Mouse (Mus musculus): Measurements from ENCODE around the gene Sp8. TPM values are rescaled to one million over a fixed set of nuclear protein-coding genes. Genes with fewer than 3 reads are reported as not detected.

Sp8 gene
- total and polyA plus RNA-seq, 2 experiments from 2014 or later, result not detected

GRCm38 (mm10) chr12:118848496-118849202, 2.5 kb downstream of the Sp8 start:
- no peak for DNase-seq (ENCODE audit: low spot score)
- no peak for ATAC-seq (ENCODE audit: insufficient read depth, low read depth)
- no peaks in the 10 kb centered on the region for H3K9me3 ChIP-seq (replicated peaks; ENCODE audit: control insufficient read depth, low read length)
- H3K36me3 ChIP-seq (replicated peaks; ENCODE audit: control insufficient read depth, insufficient read depth, low read length), result no peaks in the 10 kb centered on the region
- no peak overlapping the region for H3K9ac ChIP-seq (replicated peaks; ENCODE audit: low read depth, low read length)
- peak overlapping the region; percentile 43 for H3K4me3 ChIP-seq (ENCODE audit: low read depth, low read length)
- H3K4me2 ChIP-seq (ENCODE audit: low read depth, low read length), result peak overlapping the region; percentile 87
- no peaks in the 10 kb centered on the region for H3K4me1 ChIP-seq (ENCODE audit: control insufficient read depth, insufficient read depth)
- WGBS, result under 1% methylated on average over 79 of the region's 80 CpGs
- H3K27me3 ChIP-seq (ENCODE audit: control insufficient read depth, insufficient read depth, low read length), result peaks cover 95% of the 10 kb centered on the region
- no peak overlapping the region for H3K27ac ChIP-seq (ENCODE audit: low read depth)
- TF ChIP-seq EP300 (IDR thresholded peaks at IDR 0.05; ENCODE audit: low read depth) (no peak), CTCF (IDR thresholded peaks at IDR 0.05; ENCODE audit: low read depth) (no peak)

GRCm38 (mm10) chr12:118849203-118849861, 3.2 kb downstream of the Sp8 start:
- no peak for TF ChIP-seq EP300 (IDR thresholded peaks at IDR 0.05; ENCODE audit: low read depth)
- no peak for TF ChIP-seq CTCF (IDR thresholded peaks at IDR 0.05; ENCODE audit: low read depth)
- peak overlapping the region; percentile 87; the same call in 1 of the 2 replicates for H3K4me2 ChIP-seq (ENCODE audit: low read depth, low read length)
- H3K36me3 ChIP-seq (replicated peaks; ENCODE audit: control insufficient read depth, insufficient read depth, low read length), result no peaks in the 10 kb centered on the region
- ATAC-seq (ENCODE audit: insufficient read depth, low read depth) (0 out of 2 replicates have a peak, but pooled peaks have one; percentile 15), DNase-seq (ENCODE audit: low spot score) (no peak)
- no peak overlapping the region for H3K9ac ChIP-seq (replicated peaks; ENCODE audit: low read depth, low read length)
- H3K4me3 ChIP-seq (ENCODE audit: low read depth, low read length), result peak overlapping the region; percentile 43
- H3K4me1 ChIP-seq (ENCODE audit: control insufficient read depth, insufficient read depth), result no peaks in the 10 kb centered on the region
- H3K9me3 ChIP-seq (replicated peaks; ENCODE audit: control insufficient read depth, low read length), result no peaks in the 10 kb centered on the region
- 2% methylated on average over 74 of the region's 78 CpGs for WGBS
- H3K27me3 ChIP-seq (ENCODE audit: control insufficient read depth, insufficient read depth, low read length), result peaks cover 95% of the 10 kb centered on the region
- no peak overlapping the region for H3K27ac ChIP-seq (ENCODE audit: low read depth)

- Histone ChIP-seq H3K27me3 (ENCODE audit: control insufficient read depth, insufficient read depth, low read length) (peaks cover 95% of the 10 kb centered on the region), H3K27ac (ENCODE audit: low read depth) (no peak overlapping the region), H3K9me3 (replicated peaks; ENCODE audit: control insufficient read depth, low read length) (no peaks in the 10 kb centered on the region), H3K4me1 (ENCODE audit: control insufficient read depth, insufficient read depth) (peaks cover 6% of the 10 kb centered on the region; the same call in 1 of the 2 replicates), H3K4me2 (ENCODE audit: low read depth, low read length) (no peak overlapping the region), H3K36me3 (replicated peaks; ENCODE audit: control insufficient read depth, insufficient read depth, low read length) (no peaks in the 10 kb centered on the region), H3K4me3 (ENCODE audit: low read depth, low read length) (no peak overlapping the region), H3K9ac (replicated peaks; ENCODE audit: low read depth, low read length) (no peak overlapping the region)
- 3% methylated on average over 11 of the region's 11 CpGs for WGBS
- ATAC-seq (ENCODE audit: insufficient read depth, low read depth) (no peak), DNase-seq (ENCODE audit: low spot score) (no peak)
- TF ChIP-seq CTCF (IDR thresholded peaks at IDR 0.05; ENCODE audit: low read depth), result no peak
- TF ChIP-seq EP300 (IDR thresholded peaks at IDR 0.05; ENCODE audit: low read depth), result no peak
These were observed 3.9 kb downstream of the Sp8 start for GRCm38 (mm10) chr12:118849996-118850395.

- no peak overlapping the region for H3K4me3 ChIP-seq (ENCODE audit: low read depth, low read length)
- H3K27ac ChIP-seq (ENCODE audit: low read depth), result no peak overlapping the region
- no peaks in the 10 kb centered on the region for H3K36me3 ChIP-seq (replicated peaks; ENCODE audit: control insufficient read depth, insufficient read depth, low read length)
- no peak overlapping the region for H3K4me2 ChIP-seq (ENCODE audit: low read depth, low read length)
- no peaks in the 10 kb centered on the region for H3K9me3 ChIP-seq (replicated peaks; ENCODE audit: control insufficient read depth, low read length)
- no peak for ATAC-seq (ENCODE audit: insufficient read depth, low read depth)
- peaks cover 6% of the 10 kb centered on the region; the same call in 1 of the 2 replicates for H3K4me1 ChIP-seq (ENCODE audit: control insufficient read depth, insufficient read depth)
- 38% methylated on average over 12 of the region's 12 CpGs for WGBS
- no peak for DNase-seq (ENCODE audit: low spot score)
- peaks cover 95% of the 10 kb centered on the region for H3K27me3 ChIP-seq (ENCODE audit: control insufficient read depth, insufficient read depth, low read length)
- TF ChIP-seq CTCF (IDR thresholded peaks at IDR 0.05; ENCODE audit: low read depth) (no peak), EP300 (IDR thresholded peaks at IDR 0.05; ENCODE audit: low read depth) (no peak)
- no peak overlapping the region for H3K9ac ChIP-seq (replicated peaks; ENCODE audit: low read depth, low read length)
These were observed 4.8 kb downstream of the Sp8 start for GRCm38 (mm10) chr12:118850851-118851410.

GRCm38 (mm10) chr12:118853331-118853730, 7.2 kb downstream of the Sp8 start:
- no peaks in the 10 kb centered on the region for H3K9me3 ChIP-seq (replicated peaks; ENCODE audit: control insufficient read depth, low read length)
- H3K4me2 ChIP-seq (ENCODE audit: low read depth, low read length), result no peak overlapping the region
- H3K36me3 ChIP-seq (replicated peaks; ENCODE audit: control insufficient read depth, insufficient read depth, low read length), result no peaks in the 10 kb centered on the region
- no peak overlapping the region for H3K27ac ChIP-seq (ENCODE audit: low read depth)
- no peak overlapping the region for H3K4me3 ChIP-seq (ENCODE audit: low read depth, low read length)
- peaks cover 6% of the 10 kb centered on the region; the same call in 1 of the 2 replicates for H3K4me1 ChIP-seq (ENCODE audit: control insufficient read depth, insufficient read depth)
- 3% methylated on average over 3 of the region's 3 CpGs for WGBS
- TF ChIP-seq CTCF (IDR thresholded peaks at IDR 0.05; ENCODE audit: low read depth) (no peak), EP300 (IDR thresholded peaks at IDR 0.05; ENCODE audit: low read depth) (no peak)
- DNase-seq (ENCODE audit: low spot score), result no peak
- no peak overlapping the region for H3K9ac ChIP-seq (replicated peaks; ENCODE audit: low read depth, low read length)
- H3K27me3 ChIP-seq (ENCODE audit: control insufficient read depth, insufficient read depth, low read length), result peaks cover 91% of the 10 kb centered on the region
- ATAC-seq (ENCODE audit: insufficient read depth, low read depth), result no peak

All from heart, postnatal 0 days (tissue).